ENCODE assay signal across 8 mouse cellular contexts in the genomic region with DNA sequence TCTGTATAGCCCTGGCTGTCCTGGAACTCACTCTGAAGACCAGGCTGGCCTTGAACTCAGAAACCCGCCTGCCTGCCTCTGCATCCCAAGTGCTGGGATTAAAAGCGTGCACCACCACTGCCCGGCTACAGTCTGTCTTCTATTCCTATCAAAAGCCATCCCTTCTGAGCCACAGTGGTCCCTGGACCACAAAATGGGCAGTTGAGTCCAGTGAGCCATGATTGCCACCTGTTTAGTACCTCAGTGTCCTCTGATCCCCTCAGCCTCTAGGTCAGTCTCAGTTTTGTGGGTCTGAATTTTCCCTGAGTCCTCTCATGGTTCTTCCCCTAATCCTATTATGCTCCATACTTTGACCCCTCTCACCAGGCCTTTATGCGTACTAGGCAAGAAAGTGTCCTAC. TPM values are rescaled to one million over a fixed set of nuclear protein-coding genes. Genes with fewer than 3 reads are reported as not detected.
A peak's percentile ranks its signal among the peaks of the same experiment; 100 is the strongest.
DNase-seq lines count a peak whose midpoint lies in the region; ATAC-seq and TF ChIP-seq lines count a peak whose summit lies in the region.

No protein-coding gene starts in this region.

- H3K36me3 ChIP-seq in kidney, postnatal 0 days (ENCODE audit: insufficient read depth, low read length), result peaks cover 7% of the 10 kb centered on the region; the same call in 1 of the 2 replicates
- H3K36me3 ChIP-seq in intestine, embryonic 16.5 days (ENCODE audit: control insufficient read depth, insufficient read depth, low read length), result peaks cover 4% of the 10 kb centered on the region; the same call in 1 of the 2 replicates
- H3K36me3 ChIP-seq in midbrain, postnatal 0 days (ENCODE audit: insufficient read depth, low read length), result peaks cover 15% of the 10 kb centered on the region

- ATAC-seq in kidney, postnatal 0 days (replicated peaks; ENCODE audit: low FRiP score, low read depth), result no peak
- 0 out of 2 replicates have a peak, but pooled peaks have one; percentile 1 for ATAC-seq in erythroid progenitor cell, adult 5-6 weeks (replicated peaks; ENCODE audit: low FRiP score, poor library complexity, severe bottlenecking)
- peak; percentile 16; the same call in 1 of the 2 replicates for ATAC-seq in intestine, embryonic 16.5 days
- peak; percentile 17; the same call in 1 of the 2 replicates for ATAC-seq in midbrain, postnatal 0 days (ENCODE audit: low FRiP score)
- ATAC-seq in activated CD4-positive, CD25-positive, alpha-beta regulatory T cell, adult 4 months, result no peak

- DNase-seq in kidney, postnatal 0 days (ENCODE audit: low spot score), result no peak
- DNase-seq in kidney, adult 8-10 months, result no peak
- no peak for DNase-seq in midbrain, postnatal 0 days (ENCODE audit: low spot score)
- no peak for DNase-seq in layer of hippocampus, postnatal 25 days (ENCODE audit: extremely low spot score in 1 of 2, low spot score in 1 of 2)
- DNase-seq in gastrocnemius, adult 8-10 months (ENCODE audit: low spot score in 2 of 2), result no peak

- peak overlapping the region; percentile 68; the same call in 1 of the 2 replicates for H3K4me2 ChIP-seq in kidney, postnatal 0 days (ENCODE audit: low read length)
- H3K4me2 ChIP-seq in intestine, embryonic 16.5 days (ENCODE audit: low read depth, low read length), result no peak overlapping the region
- H3K4me2 ChIP-seq in midbrain, postnatal 0 days (ENCODE audit: low read depth, low read length, poor library complexity, severe bottlenecking), result peak overlapping the region; percentile 23; the same call in 1 of the 2 replicates

- no peaks in the 10 kb centered on the region for H3K27me3 ChIP-seq in kidney, postnatal 0 days (ENCODE audit: insufficient read depth, low read length)
- H3K27me3 ChIP-seq in intestine, embryonic 16.5 days (replicated peaks; ENCODE audit: control insufficient read depth, insufficient read depth, low read length), result no peaks in the 10 kb centered on the region
- H3K27me3 ChIP-seq in midbrain, postnatal 0 days (ENCODE audit: insufficient read depth, low read length), result no peaks in the 10 kb centered on the region

- H3K4me1 ChIP-seq in kidney, postnatal 0 days (replicated peaks; ENCODE audit: insufficient read depth, low read length), result 0 out of 2 replicates have a peak, but pooled peaks cover 12% of the 10 kb centered on the region
- peaks cover 11% of the 10 kb centered on the region for H3K4me1 ChIP-seq in intestine, embryonic 16.5 days (ENCODE audit: control insufficient read depth, insufficient read depth, low read length)
- H3K4me1 ChIP-seq in midbrain, postnatal 0 days (ENCODE audit: insufficient read depth, low read length), result peaks cover 8% of the 10 kb centered on the region; the same call in 1 of the 2 replicates

- no peak for TF ChIP-seq CTCF in kidney, postnatal 0 days (IDR thresholded peaks at IDR 0.05; ENCODE audit: low read depth)
- TF ChIP-seq CTCF in midbrain, postnatal 0 days (IDR thresholded peaks at IDR 0.05), result no peak

- 0 out of 2 replicates have a peak overlapping the region, but pooled peaks have one; percentile 99 for H3K9ac ChIP-seq in kidney, postnatal 0 days (ENCODE audit: low read depth, low read length)
- 0 out of 2 replicates have a peak overlapping the region, but pooled peaks have one; percentile 15 for H3K9ac ChIP-seq in intestine, embryonic 16.5 days (ENCODE audit: low read depth, low read length)
- H3K9ac ChIP-seq in midbrain, postnatal 0 days (replicated peaks; ENCODE audit: low read length, poor library complexity, severe bottlenecking), result no peak overlapping the region

- WGBS in kidney, postnatal 0 days, result 77% methylated on average over 4 of the region's 4 CpGs
- WGBS in intestine, embryonic 16.5 days, result 79% methylated on average over 4 of the region's 4 CpGs
- WGBS in midbrain, postnatal 0 days, result 70% methylated on average over 4 of the region's 4 CpGs

- no peaks in the 10 kb centered on the region for H3K9me3 ChIP-seq in kidney, postnatal 0 days (replicated peaks; ENCODE audit: low read length)
- no peaks in the 10 kb centered on the region for H3K9me3 ChIP-seq in intestine, embryonic 16.5 days (ENCODE audit: control insufficient read depth, low read length)
- no peaks in the 10 kb centered on the region for H3K9me3 ChIP-seq in midbrain, postnatal 0 days (ENCODE audit: low read length)

- no peak overlapping the region for H3K27ac ChIP-seq in kidney, postnatal 0 days
- no peak overlapping the region for H3K27ac ChIP-seq in intestine, embryonic 16.5 days (ENCODE audit: low read length)
- H3K27ac ChIP-seq in midbrain, postnatal 0 days (ENCODE audit: low read depth, low read length), result peak overlapping the region; percentile 92; the same call in 1 of the 2 replicates

- no peak overlapping the region for H3K4me3 ChIP-seq in kidney, postnatal 0 days (replicated peaks; ENCODE audit: low read depth, low read length)
- H3K4me3 ChIP-seq in intestine, embryonic 16.5 days (ENCODE audit: low read length), result no peak overlapping the region
- peak overlapping the region; percentile 97 for H3K4me3 ChIP-seq in midbrain, postnatal 0 days (ENCODE audit: low read depth, low read length)

RNA-seq across cellular contexts. Expression of a gene that starts 0.8 kb away (rescaled TPM):
- polyA plus RNA-seq in kidney, postnatal 0 days (2015; fragmentation: Nextera tagmentation; extraction: Ambion mirVana), result 37.2 and 39.8 TPM in 2 replicates
- 80.1 and 114 TPM in 2 replicates for total RNA-seq in erythroid progenitor cell, adult 5-6 weeks (2015; ENCODE audit: low replicate concordance)
- total RNA-seq in erythroid progenitor cell, adult 5-6 weeks (2017; ENCODE audit: low replicate concordance), result 63.5 and 90.0 TPM in 2 replicates
- 55.2 and 56.7 TPM in 2 replicates for polyA plus RNA-seq in intestine, embryonic 16.5 days (2015; fragmentation: Nextera tagmentation; extraction: Ambion mirVana)
- 46.3 and 54.6 TPM in 2 replicates for total RNA-seq in midbrain, postnatal 0 days (2014; rRNA removed)
- polyA plus RNA-seq in midbrain, postnatal 0 days (2015; fragmentation: Nextera tagmentation; extraction: Ambion mirVana), result 35.1 and 39.5 TPM in 2 replicates
- 10 to 100 TPM; 51.4 to 60.8 TPM for polyA plus RNA-seq in activated CD4-positive, CD25-positive, alpha-beta regulatory T cell, adult 4 months (2017; shearing (Covaris generic))
- 10 to 100 TPM; 67.1 to 71.1 TPM for total RNA-seq in layer of hippocampus, postnatal 25 days (2021)
- 10 to 100 TPM; 16.8 to 25.3 (median 19.4) TPM for total RNA-seq in gastrocnemius, adult 8-10 months (2022)

RNA-seq across cellular contexts. Expression of a gene that starts 12.1 kb away (rescaled TPM):
- polyA plus RNA-seq in kidney, postnatal 0 days (2015; fragmentation: Nextera tagmentation; extraction: Ambion mirVana), result 61.5 and 62.5 TPM in 2 replicates
- total RNA-seq in erythroid progenitor cell, adult 5-6 weeks (2015; ENCODE audit: low replicate concordance), result 33.1 and 33.9 TPM in 2 replicates
- 10.9 and 13.4 TPM in 2 replicates for total RNA-seq in erythroid progenitor cell, adult 5-6 weeks (2017; ENCODE audit: low replicate concordance)
- polyA plus RNA-seq in intestine, embryonic 16.5 days (2015; fragmentation: Nextera tagmentation; extraction: Ambion mirVana), result 75.6 and 77.5 TPM in 2 replicates
- 15.5 and 23.5 TPM in 2 replicates for total RNA-seq in midbrain, postnatal 0 days (2014; rRNA removed)
- polyA plus RNA-seq in midbrain, postnatal 0 days (2015; fragmentation: Nextera tagmentation; extraction: Ambion mirVana), result 20.7 and 21.7 TPM in 2 replicates
- 10 to 100 TPM in 1 of 2 experiments, 1 to 10 TPM in 1; 8.3 to 14.2 TPM for polyA plus RNA-seq in activated CD4-positive, CD25-positive, alpha-beta regulatory T cell, adult 4 months (2017; shearing (Covaris generic))
- under 1 TPM; 0.64 to 0.80 TPM for total RNA-seq in layer of hippocampus, postnatal 25 days (2021)
- under 1 TPM in 2 of 4 experiments, not detected in 2; 0.38 to 0.56 TPM for total RNA-seq in gastrocnemius, adult 8-10 months (2022)

RNA-seq across cellular contexts. Expression of a gene that starts 13.9 kb away (rescaled TPM):
- 2.6 and 2.9 TPM in 2 replicates for polyA plus RNA-seq in kidney, postnatal 0 days (2015; fragmentation: Nextera tagmentation; extraction: Ambion mirVana)
- total RNA-seq in erythroid progenitor cell, adult 5-6 weeks (2015; ENCODE audit: low replicate concordance), result 1.8 TPM in 1 of 2 replicates, not detected in the other
- 2.2 TPM in 1 of 2 replicates, not detected in the other for total RNA-seq in erythroid progenitor cell, adult 5-6 weeks (2017; ENCODE audit: low replicate concordance)
- polyA plus RNA-seq in intestine, embryonic 16.5 days (2015; fragmentation: Nextera tagmentation; extraction: Ambion mirVana), result 4.0 TPM in 2 replicates
- total RNA-seq in midbrain, postnatal 0 days (2014; rRNA removed), result not detected in 2 replicates
- 0.10 and 0.36 TPM in 2 replicates for polyA plus RNA-seq in midbrain, postnatal 0 days (2015; fragmentation: Nextera tagmentation; extraction: Ambion mirVana)
- polyA plus RNA-seq in activated CD4-positive, CD25-positive, alpha-beta regulatory T cell, adult 4 months (2017; shearing (Covaris generic)), result 1 to 10 TPM; 5.6 to 5.9 TPM
- not detected for total RNA-seq in layer of hippocampus, postnatal 25 days (2021)
- total RNA-seq in gastrocnemius, adult 8-10 months (2022), result not detected

RNA-seq across cellular contexts. Expression of a gene that starts 33.8 kb away (rescaled TPM):
- polyA plus RNA-seq in kidney, postnatal 0 days (2015; fragmentation: Nextera tagmentation; extraction: Ambion mirVana), result 9.9 and 10.8 TPM in 2 replicates
- total RNA-seq in erythroid progenitor cell, adult 5-6 weeks (2015; ENCODE audit: low replicate concordance), result 8.3 and 8.8 TPM in 2 replicates
- 3.6 and 5.8 TPM in 2 replicates for total RNA-seq in erythroid progenitor cell, adult 5-6 weeks (2017; ENCODE audit: low replicate concordance)
- polyA plus RNA-seq in intestine, embryonic 16.5 days (2015; fragmentation: Nextera tagmentation; extraction: Ambion mirVana), result 5.3 and 6.5 TPM in 2 replicates
- 11.5 and 14.9 TPM in 2 replicates for total RNA-seq in midbrain, postnatal 0 days (2014; rRNA removed)
- 8.6 TPM in 2 replicates for polyA plus RNA-seq in midbrain, postnatal 0 days (2015; fragmentation: Nextera tagmentation; extraction: Ambion mirVana)
- polyA plus RNA-seq in activated CD4-positive, CD25-positive, alpha-beta regulatory T cell, adult 4 months (2017; shearing (Covaris generic)), result 1 to 10 TPM; 1.4 to 1.9 TPM
- total RNA-seq in layer of hippocampus, postnatal 25 days (2021), result 1 to 10 TPM; 4.5 to 6.1 TPM
- 1 to 10 TPM; 1.4 to 2.5 (median 2.0) TPM for total RNA-seq in gastrocnemius, adult 8-10 months (2022)

RNA-seq across cellular contexts. Expression of a gene that starts 34.0 kb away (rescaled TPM):
- polyA plus RNA-seq in kidney, postnatal 0 days (2015; fragmentation: Nextera tagmentation; extraction: Ambion mirVana), result 91.5 and 95.5 TPM in 2 replicates
- total RNA-seq in erythroid progenitor cell, adult 5-6 weeks (2015; ENCODE audit: low replicate concordance), result 39.8 and 94.4 TPM in 2 replicates
- total RNA-seq in erythroid progenitor cell, adult 5-6 weeks (2017; ENCODE audit: low replicate concordance), result 40.5 and 47.2 TPM in 2 replicates
- polyA plus RNA-seq in intestine, embryonic 16.5 days (2015; fragmentation: Nextera tagmentation; extraction: Ambion mirVana), result 21.9 and 47.0 TPM in 2 replicates
- 109 and 113 TPM in 2 replicates for total RNA-seq in midbrain, postnatal 0 days (2014; rRNA removed)
- polyA plus RNA-seq in midbrain, postnatal 0 days (2015; fragmentation: Nextera tagmentation; extraction: Ambion mirVana), result 209 TPM in 2 replicates
- polyA plus RNA-seq in activated CD4-positive, CD25-positive, alpha-beta regulatory T cell, adult 4 months (2017; shearing (Covaris generic)), result 1 to 10 TPM; 1.7 to 4.7 TPM
- 100 to 1,000 TPM; 193 to 235 TPM for total RNA-seq in layer of hippocampus, postnatal 25 days (2021)
- total RNA-seq in gastrocnemius, adult 8-10 months (2022), result 100 to 1,000 TPM; 112 to 158 (median 132) TPM

Comparison
In these comparisons a context has a peak if more than half of its experiments do, and no peak if none do; other contexts are left out.
1. ATAC-seq: peak in erythroid progenitor cell, adult 5-6 weeks (single experiment), intestine, embryonic 16.5 days (single experiment) and midbrain, postnatal 0 days (single experiment); none in kidney, postnatal 0 days (single experiment) and activated CD4-positive, CD25-positive, alpha-beta regulatory T cell, adult 4 months (single experiment).